8 mouse cellular contexts compared by ENCODE assay signal in the genomic region with DNA sequence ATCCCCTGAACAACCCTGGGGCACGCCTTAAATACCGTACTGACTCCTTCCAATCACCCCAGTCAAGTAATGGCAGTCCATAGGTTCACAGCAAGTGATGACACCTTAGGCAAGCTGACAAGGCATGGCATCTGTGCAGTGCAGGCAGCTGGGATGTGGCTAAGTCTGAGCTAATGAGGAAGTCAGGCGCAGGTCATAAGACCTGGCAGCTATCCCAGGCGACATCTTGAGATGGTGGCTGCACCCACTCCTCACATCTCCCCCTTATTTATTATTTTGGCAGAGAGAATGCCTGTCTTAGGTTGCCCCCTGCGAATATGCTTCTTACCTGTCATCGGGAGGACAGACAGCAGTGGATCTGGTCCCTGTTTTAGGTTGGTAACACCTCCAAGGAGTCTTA.
A peak's percentile ranks its signal among the peaks of the same experiment; 100 is the strongest.
DNase-seq lines count a peak whose midpoint lies in the region; TF ChIP-seq lines count a peak whose summit lies in the region.
"Not testable (repeated sequence)": the region's sequence is repeated elsewhere in the genome, so short reads cannot be mapped to it uniquely, and the experiment has no call there.

No protein-coding gene starts in this region.

- H3K27me3 ChIP-seq in cerebellum, adult 2 months (ENCODE audit: control insufficient read depth, insufficient read depth, low read length): not testable (repeated sequence)

- peak; percentile 1 for DNase-seq in ZHBTc4 (ENCODE audit: low read depth, low spot score)
- DNase-seq in cerebellum, adult 11-12 months: peak; percentile 39
- DNase-seq in cerebellum, adult 18-20 months: peak; percentile 12 to 18
- peak; percentile 19 to 20 for DNase-seq in cerebellum, adult 2 months
- peak; percentile 31 for DNase-seq in cerebellum, adult 9-10 months
- DNase-seq in cerebellum, adult 9-11 months: peak; percentile 36
- peak; percentile 58 to 65 for DNase-seq in cerebellum, postnatal 10 days
- DNase-seq in left cerebral cortex, postnatal 4 days: peak; percentile 56

- WGBS in cerebellum, adult 2 months: 83% methylated on average over 6 of the region's 6 CpGs

- intact Hi-C loops in left cerebral cortex, postnatal 4 days (cut with DNase I): not testable (repeated sequence)

- not testable (repeated sequence) for TF ChIP-seq CTCF in cerebellum, adult 2 months (IDR thresholded peaks at IDR 0.05; ENCODE audit: borderline replicate concordance, insufficient read depth, low read depth, low read length)

- not testable (repeated sequence) for TF ChIP-seq POLR2A in cerebellum, adult 2 months (IDR thresholded peaks at IDR 0.05; ENCODE audit: borderline replicate concordance, insufficient read depth, low read length)

- H3K4me3 ChIP-seq in cerebellum, adult 2 months (replicated peaks; ENCODE audit: insufficient read depth, low read depth, low read length): not testable (repeated sequence)

- not testable (repeated sequence) for H3K4me1 ChIP-seq in cerebellum, adult 2 months (ENCODE audit: control insufficient read depth, insufficient read depth, low read length)

- peak overlapping the region; percentile 19; the same call in 1 of the 2 replicates for H3K27ac ChIP-seq in cerebellum, adult 2 months (ENCODE audit: insufficient read depth, low read length)

Comparison
In these comparisons a context has a peak if more than half of its experiments do, and no peak if none do; other contexts are left out.
1. DNase-seq: peak in every context shown above with its lines; median percentile 62 in cerebellum, postnatal 10 days; 56 in left cerebral cortex, postnatal 4 days; 39 in cerebellum, adult 11-12 months; 36 in cerebellum, adult 9-11 months; 31 in cerebellum, adult 9-10 months; 20 in cerebellum, adult 2 months; 15 in cerebellum, adult 18-20 months; 1 in ZHBTc4.